Comparison of ENCODE assay signal across 14 mouse cellular contexts in the genomic region with DNA sequence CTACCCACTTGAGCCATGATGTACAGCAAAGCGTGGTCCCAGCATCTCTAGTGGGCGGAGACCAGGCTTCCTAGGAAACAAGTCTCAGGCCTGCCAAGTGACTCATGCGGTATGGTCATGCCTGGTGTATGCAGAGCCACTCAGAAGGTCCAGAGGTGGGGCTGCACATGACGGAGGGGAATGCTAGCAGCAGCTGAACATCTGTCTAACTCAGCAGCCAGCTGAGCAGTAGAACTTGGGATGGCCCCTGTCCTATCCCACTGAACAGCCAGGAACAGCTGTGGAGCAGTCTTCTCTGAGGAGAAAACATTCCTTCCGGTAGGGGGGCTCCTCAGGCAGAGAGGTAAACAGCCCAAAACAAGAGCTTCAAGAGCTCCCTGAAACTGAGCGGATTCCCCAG. TPM values are rescaled to one million over a fixed set of nuclear protein-coding genes. Genes with fewer than 3 reads are reported as not detected.
DNase-seq lines count a peak whose midpoint lies in the region; ATAC-seq lines count a peak whose summit lies in the region.
"Had no signal": no experiment of that assay in that cellular context is flagged by ENCODE, and none has a peak within 500 bp of the region (broad histone marks: within the 10 kb centered on the region; RNA-seq: fewer than 3 reads in every experiment).

No protein-coding gene starts in this region.

- 0 out of 2 replicates have a peak, but pooled peaks cover 4% of the 10 kb centered on the region for H3K27me3 ChIP-seq in limb, embryonic 12.5 days
- peaks cover 10% of the 10 kb centered on the region; the same call in 1 of the 2 replicates for H3K27me3 ChIP-seq in limb, embryonic 10.5 days (ENCODE audit: low read depth, poor library complexity, severe bottlenecking)
- no peaks in the 10 kb centered on the region for H3K27me3 ChIP-seq in stomach, embryonic 15.5 days (replicated peaks)
- H3K27me3 ChIP-seq: embryonic facial prominence, embryonic 13.5 days had no signal

- ATAC-seq in limb, embryonic 12.5 days (ENCODE audit: insufficient number of reproducible peaks, insufficient read depth, low FRiP score, low TSS enrichment, low read depth): 0 out of 2 replicates have a peak, but pooled peaks have one; percentile 10
- peak; percentile 53; the same call in 1 of the 2 replicates for ATAC-seq in stomach, embryonic 15.5 days (ENCODE audit: insufficient read depth, low FRiP score, low read depth)

- 79% methylated on average over 6 of the region's 6 CpGs for WGBS in limb, embryonic 12.5 days
- 84% methylated on average over 6 of the region's 6 CpGs for WGBS in limb, embryonic 10.5 days
- WGBS in stomach, embryonic 15.5 days: 57% methylated on average over 6 of the region's 6 CpGs

- peaks cover 23% of the 10 kb centered on the region for H3K4me1 ChIP-seq in limb, embryonic 12.5 days (replicated peaks)
- H3K4me1 ChIP-seq in limb, embryonic 10.5 days: peaks cover 36% of the 10 kb centered on the region
- peaks cover 9% of the 10 kb centered on the region; the same call in 1 of the 2 replicates for H3K4me1 ChIP-seq in stomach, embryonic 15.5 days

- no peak overlapping the region for H3K9ac ChIP-seq in limb, embryonic 12.5 days (replicated peaks)
- H3K9ac ChIP-seq in stomach, embryonic 15.5 days: no peak overlapping the region
- H3K9ac ChIP-seq: embryonic facial prominence, embryonic 13.5 days; hindbrain, embryonic 13.5 days had no signal

- DNase-seq in limb, embryonic 10.5 days (ENCODE audit: low spot score): no peak
- DNase-seq in adrenal gland, postnatal 10 days: peak; percentile 26
- DNase-seq in heart, adult 9 months (ENCODE audit: low spot score in 2 of 2): peak; percentile 71 to 81
- no peak for DNase-seq in cerebellum, postnatal 4 days (ENCODE audit: low spot score in 2 of 2)
- no peak for DNase-seq in left cerebral cortex, adult 11 months (ENCODE audit: low spot score)
- no peak for DNase-seq in kidney, adult 11 months
- DNase-seq: cerebellum, adult 11 months; lung, adult 2 months; midbrain, embryonic 14.5 days; thymus, postnatal 4 days had no signal

- no peak overlapping the region for H3K4me3 ChIP-seq in limb, embryonic 12.5 days (replicated peaks)
- H3K4me3 ChIP-seq in limb, embryonic 10.5 days: no peak overlapping the region
- no peak overlapping the region for H3K4me3 ChIP-seq in stomach, embryonic 15.5 days (replicated peaks)
- H3K4me3 ChIP-seq: embryonic facial prominence, embryonic 13.5 days; hindbrain, embryonic 13.5 days had no signal

- H3K4me2 ChIP-seq in limb, embryonic 12.5 days: no peak overlapping the region
- no peak overlapping the region for H3K4me2 ChIP-seq in stomach, embryonic 15.5 days
- H3K4me2 ChIP-seq: embryonic facial prominence, embryonic 13.5 days; hindbrain, embryonic 13.5 days had no signal

- H3K36me3 ChIP-seq in limb, embryonic 12.5 days: peaks cover 14% of the 10 kb centered on the region; the same call in 1 of the 2 replicates
- H3K36me3 ChIP-seq in limb, embryonic 10.5 days: peaks cover 20% of the 10 kb centered on the region
- no peaks in the 10 kb centered on the region for H3K36me3 ChIP-seq in stomach, embryonic 15.5 days
- H3K36me3 ChIP-seq: hindbrain, embryonic 13.5 days had no signal

- no peaks in the 10 kb centered on the region for H3K9me3 ChIP-seq in limb, embryonic 12.5 days
- H3K9me3 ChIP-seq in limb, embryonic 10.5 days (replicated peaks): no peaks in the 10 kb centered on the region
- H3K9me3 ChIP-seq in stomach, embryonic 15.5 days: no peaks in the 10 kb centered on the region
- H3K9me3 ChIP-seq: embryonic facial prominence, embryonic 13.5 days; hindbrain, embryonic 13.5 days had no signal

- no peak overlapping the region for H3K27ac ChIP-seq in limb, embryonic 12.5 days
- H3K27ac ChIP-seq in limb, embryonic 10.5 days: no peak overlapping the region
- no peak overlapping the region for H3K27ac ChIP-seq in stomach, embryonic 15.5 days
- H3K27ac ChIP-seq: embryonic facial prominence, embryonic 13.5 days; hindbrain, embryonic 13.5 days had no signal

RNA-seq across cellular contexts. Expression of a gene that starts 1.5 kb away (rescaled TPM):
- 86.6 and 100 TPM in 2 replicates for polyA plus RNA-seq in limb, embryonic 12.5 days (2016; fragmentation: Nextera tagmentation; extraction: Ambion mirVana)
- 107 and 120 TPM in 2 replicates for polyA plus RNA-seq in limb, embryonic 10.5 days (2016; fragmentation: Nextera tagmentation; extraction: Ambion mirVana)
- total RNA-seq in adrenal gland, postnatal 10 days (2021): 10 to 100 TPM in 1 of 2 experiments, 1 to 10 TPM in 1; 8.3 to 14.1 TPM
- polyA plus RNA-seq in stomach, embryonic 15.5 days (2015; fragmentation: Nextera tagmentation; extraction: Ambion mirVana): 10.5 and 11.4 TPM in 2 replicates

RNA-seq across cellular contexts. Expression of a gene that starts 25.8 kb away (rescaled TPM):
- 76.4 and 87.4 TPM in 2 replicates for polyA plus RNA-seq in limb, embryonic 12.5 days (2016; fragmentation: Nextera tagmentation; extraction: Ambion mirVana)
- 114 and 122 TPM in 2 replicates for polyA plus RNA-seq in limb, embryonic 10.5 days (2016; fragmentation: Nextera tagmentation; extraction: Ambion mirVana)
- total RNA-seq in adrenal gland, postnatal 10 days (2021): 10 to 100 TPM; 47.4 to 57.8 TPM
- polyA plus RNA-seq in stomach, embryonic 15.5 days (2015; fragmentation: Nextera tagmentation; extraction: Ambion mirVana): 78.2 and 78.8 TPM in 2 replicates

Comparison
In these comparisons a context has a peak if more than half of its experiments do, and no peak if none do; other contexts are left out.
1. DNase-seq: peak in adrenal gland, postnatal 10 days (single experiment) and heart, adult 9 months (2 of 2); none in limb, embryonic 10.5 days (single experiment), cerebellum, postnatal 4 days (0 of 2), left cerebral cortex, adult 11 months (single experiment) and kidney, adult 11 months (single experiment).